Mouse (Mus musculus) megakaryocyte progenitor cell, adult 5-6 weeks (primary cell): ENCODE results near the gene Sycp2l. TPM values are rescaled to one million over a fixed set of nuclear protein-coding genes. Genes with fewer than 3 reads are reported as not detected.

ENCODE experiments used
- ATAC-seq: replicated peaks from 2 replicates; pipeline ENCODE4 v1.8.0; 2016; ENCODE audit warnings: mild to moderate bottlenecking, moderate TSS enrichment, inconsistent platforms; ENCODE audit not compliant: poor library complexity
- total RNA-seq, 2 experiments: library from RNA; stranded (forward) in 1 of 2; stranded (reverse) in 1 of 2; fragments of 157-497, 149-512 nt in 1 of 2; fragments of 200-1000 nt in 1 of 2; gene quantifications; 2 replicates each; pipeline versions ENCODE4 v1.2.3 to v1.2.4; 2015 to 2017

Gene Sycp2l
- total RNA-seq, 2 experiments from 2014 or later, result not detected

DNA sequence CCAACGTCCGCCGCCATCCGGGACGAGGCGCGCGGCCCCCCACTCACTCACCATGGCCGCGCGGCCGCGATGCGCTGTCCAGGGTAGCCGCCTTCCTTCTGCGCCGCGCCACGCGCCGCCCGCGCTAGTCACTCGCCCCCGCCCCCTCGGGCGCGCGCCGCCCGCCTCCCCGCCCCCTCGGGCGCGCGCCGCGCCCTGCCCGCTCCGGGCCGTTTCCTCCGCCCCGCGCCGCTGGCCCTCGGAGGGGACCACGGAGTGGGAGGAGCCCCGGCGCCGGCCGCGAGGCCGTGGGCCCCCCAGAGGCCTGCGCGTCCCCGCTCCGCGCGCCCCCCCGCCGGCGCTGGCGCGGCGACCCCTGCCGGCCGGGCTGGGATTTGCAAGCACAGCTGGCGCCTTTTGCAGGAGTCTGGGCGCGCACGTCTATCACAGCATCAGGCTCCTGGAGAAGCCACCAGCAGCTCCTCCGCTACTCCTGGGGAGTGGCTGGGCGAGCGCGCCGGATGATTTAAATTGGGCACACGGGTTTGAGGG is 106.3 kb downstream of the Sycp2l start, which contains the start of gene Elovl2:
Elovl2 (minus strand) TSS at position 102 of the 531 bp plus-strand sequence.
- peak; percentile 96 for ATAC-seq

Other genes with a start within 250 kb of the Sycp2l start
- gene Pak1ip1, start 113.3 kb upstream of the Sycp2l start, total RNA-seq (2015), result 53.8 and 66.7 TPM in 2 replicates
- 108 and 112 TPM in 2 replicates for gene Pak1ip1, start 113.3 kb upstream of the Sycp2l start, total RNA-seq (2017)
- gene Tmem14c, start 98.0 kb upstream of the Sycp2l start, total RNA-seq (2015), result 206 and 216 TPM in 2 replicates
- gene Tmem14c, start 98.0 kb upstream of the Sycp2l start, total RNA-seq (2017), result 109 and 136 TPM in 2 replicates
- gene Mak, start 34.6 kb upstream of the Sycp2l start, total RNA-seq (2015), result 0.10 and 0.27 TPM in 2 replicates
- gene Mak, start 34.6 kb upstream of the Sycp2l start, total RNA-seq (2017), result not detected in 2 replicates
- gene Gcm2, start 3.3 kb upstream of the Sycp2l start, total RNA-seq (2015), result not detected in 2 replicates
- not detected in 2 replicates for gene Gcm2, start 3.3 kb upstream of the Sycp2l start, total RNA-seq (2017)
- 0.07 TPM in 1 of 2 replicates, not detected in the other for gene Elovl2, start 106.1 kb downstream of the Sycp2l start, total RNA-seq (2015)
- 0.14 TPM in 1 of 2 replicates, not detected in the other for gene Elovl2, start 106.1 kb downstream of the Sycp2l start, total RNA-seq (2017)
- 16.0 and 18.7 TPM in 2 replicates for gene Smim13, start 135.5 kb downstream of the Sycp2l start, total RNA-seq (2015)
- 11.9 and 12.8 TPM in 2 replicates for gene Smim13, start 135.5 kb downstream of the Sycp2l start, total RNA-seq (2017)
- not detected in 2 replicates for gene Gm17364, start 159.7 kb downstream of the Sycp2l start, total RNA-seq (2015)
- gene Gm17364, start 159.7 kb downstream of the Sycp2l start, total RNA-seq (2017), result not detected in 2 replicates